Mouse (Mus musculus) left cerebral cortex, adult 2 months (tissue): ENCODE measurements around the gene Glis1. TPM values are rescaled to one million over a fixed set of nuclear protein-coding genes. Genes with fewer than 3 reads are reported as not detected.
A peak's percentile ranks its signal among the peaks of the same experiment; 100 is the strongest.
"Not testable (repeated sequence)": the region's sequence is repeated elsewhere in the genome, so short reads cannot be mapped to it uniquely, and the experiment has no call there.

Source experiments
- DNase-seq, 2 experiments: peaks; one replicate each; pipeline ENCODE4 v3.0.0; 2021 to 2022; ENCODE audit warnings: low spot score in 2 of 2, mixed read lengths in 1 of 2; ENCODE audit errors: extremely low spot score in 1 of 2
- H3K27ac ChIP-seq: fragments of 200-600 bp; 2 replicates; pipeline ENCODE4 v1.8.1; 2022
- H3K4me3 ChIP-seq: fragments of 200-600 bp; 2 replicates; pipeline ENCODE4 v1.8.1; 2022
- CTCF ChIP-seq: fragments of 200-600 bp; IDR thresholded peaks from 2 replicates; pipeline ENCODE4 v1.8.1; 2022; ENCODE audit warnings: antibody characterized with exemption, mild to moderate bottlenecking, moderate library complexity
- intact Hi-C: fragments of 180-260 bp; cut with DNase I; formaldehyde crosslinking; loops from one replicate; pipeline ENCODE4 v1.15.1; 2025
- total RNA-seq, 2 experiments: library from RNA; stranded (reverse); gene quantifications; 2 replicates each; pipeline ENCODE4 v1.2.3; 2021

Glis1 gene
- total RNA-seq, 2 experiments from 2014 or later: 1.5 to 2.9 TPM

GRCm38 (mm10) chr4:107597898-107598580 is 163.6 kb downstream of the Glis1 start:
- no peak for TF ChIP-seq CTCF
- Histone ChIP-seq H3K4me3 (no peak overlapping the region), H3K27ac (no peak overlapping the region)
- intact Hi-C loops: no loop called here
- no peak for DNase-seq

GRCm38 (mm10) chr4:107598581-107598958 is 164.2 kb downstream of the Glis1 start:
- DNase-seq, H3K4me3 ChIP-seq, H3K27ac ChIP-seq, intact Hi-C loops: not testable (repeated sequence)

- no peak overlapping the region for H3K4me3 ChIP-seq
- no peak for DNase-seq
- TF ChIP-seq CTCF: no peak
- intact Hi-C loops: no loop called here
- no peak overlapping the region for H3K27ac ChIP-seq
These were observed 167.9 kb downstream of the Glis1 start for GRCm38 (mm10) chr4:107602284-107602683.

DNA sequence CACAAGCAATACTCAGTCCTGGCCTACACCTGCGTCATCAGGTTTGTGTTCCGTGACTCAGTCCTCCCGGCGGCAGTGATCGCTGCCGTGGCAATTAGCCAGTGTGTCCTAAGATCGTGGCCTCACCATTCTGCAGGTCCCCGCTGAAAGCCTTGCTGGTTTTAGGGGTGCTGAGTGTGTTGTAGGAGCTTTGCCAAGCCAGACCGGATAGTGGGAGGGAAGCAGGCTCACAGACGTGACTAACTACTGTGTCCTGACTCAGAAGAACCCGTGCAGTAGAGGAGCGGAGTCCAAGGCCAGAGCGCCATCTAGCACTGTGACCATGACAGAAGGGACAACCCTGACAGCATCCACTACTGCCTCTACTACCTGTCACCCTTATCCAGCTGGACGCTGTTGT is 168.4 kb downstream of the Glis1 start:
- Histone ChIP-seq H3K27ac (no peak overlapping the region), H3K4me3 (no peak overlapping the region)
- intact Hi-C loops: no loop called here
- TF ChIP-seq CTCF: peak; percentile 32
- peak; percentile 26 to 40 for DNase-seq

DNA sequence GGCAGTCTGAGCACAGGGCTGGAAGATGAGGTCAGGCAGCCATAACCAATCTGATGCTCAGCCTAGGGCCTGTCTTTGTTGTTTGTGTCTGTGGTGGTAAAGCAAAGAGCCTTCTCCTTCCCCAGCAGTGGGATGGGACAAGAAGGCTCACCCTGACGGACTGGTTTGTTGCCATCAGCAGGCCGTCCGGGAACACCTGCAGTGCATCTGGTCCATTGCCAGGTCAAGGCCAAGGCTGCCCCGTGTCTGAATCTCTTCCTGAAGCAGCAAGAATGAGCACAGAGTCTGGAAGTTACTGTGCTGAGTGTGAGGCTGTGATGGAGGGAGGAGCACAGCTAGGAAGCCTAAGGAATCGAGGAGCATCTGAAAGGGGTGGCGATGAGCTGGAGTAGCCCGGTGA is 168.8 kb downstream of the Glis1 start:
- H3K4me3 ChIP-seq: no peak overlapping the region
- TF ChIP-seq CTCF: no peak
- intact Hi-C loops: no loop called here

DNA sequence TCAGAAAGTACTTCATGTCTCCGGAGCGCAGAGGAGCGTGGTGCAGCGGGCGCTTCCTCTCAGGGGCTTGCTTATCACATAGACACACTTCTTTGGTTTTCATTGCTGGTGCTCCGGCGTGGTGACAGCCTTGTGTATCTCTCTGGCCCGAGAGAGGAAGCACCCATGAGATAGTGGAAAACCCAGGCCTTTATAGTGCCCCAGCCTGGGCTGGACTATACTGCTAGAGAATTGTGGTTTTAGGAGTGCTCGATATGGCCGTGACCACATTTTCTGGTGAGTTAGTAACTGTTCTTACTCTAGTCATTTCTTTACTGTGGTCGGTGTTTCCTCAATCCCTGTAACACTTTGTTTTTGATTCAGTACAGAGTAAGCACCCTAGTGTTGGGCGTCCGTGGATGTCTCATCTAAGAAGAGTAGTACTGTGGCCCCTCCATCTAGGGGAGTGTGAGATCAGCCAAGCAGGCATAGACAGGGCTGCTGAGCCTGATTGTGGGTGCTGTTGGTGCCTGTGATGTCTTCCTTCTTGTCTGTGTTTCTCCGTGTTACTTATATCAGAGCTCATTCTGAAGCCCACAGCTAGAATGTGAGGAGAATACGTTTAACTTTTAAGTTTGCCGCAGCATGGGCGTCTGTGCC is 171.7 kb downstream of the Glis1 start:
- Histone ChIP-seq H3K27ac (no peak overlapping the region), H3K4me3 (no peak overlapping the region)
- TF ChIP-seq CTCF: no peak
- no peak for DNase-seq
- intact Hi-C loops: no loop called here

More for the DNA sequence above, 168.8 kb downstream of the Glis1 start:
- no peak overlapping the region for H3K27ac ChIP-seq
- no peak for DNase-seq

DNA sequence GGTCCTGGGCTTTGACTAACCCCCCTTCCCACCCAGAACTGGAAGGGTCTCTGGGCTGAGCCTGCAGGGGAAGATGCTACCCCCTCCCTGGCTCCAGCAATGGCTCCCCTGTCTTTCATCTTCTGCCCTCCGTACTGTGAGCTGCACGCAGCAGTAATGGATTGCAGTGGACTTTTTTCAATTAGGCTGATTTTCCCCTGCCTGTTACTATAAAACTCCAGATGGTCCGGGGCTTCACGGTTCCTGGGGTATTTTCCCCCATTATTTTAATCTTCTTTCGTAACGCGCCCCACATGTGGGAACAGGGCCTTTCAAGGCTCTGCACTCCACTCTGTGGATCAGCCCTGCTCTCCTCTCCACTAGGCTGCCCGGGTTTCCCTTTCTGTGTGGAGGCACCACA is 175.4 kb downstream of the Glis1 start:
- H3K4me3 ChIP-seq: no peak overlapping the region

GRCm38 (mm10) chr4:107611888-107612650 is 177.7 kb downstream of the Glis1 start:
- no peak for TF ChIP-seq CTCF
- intact Hi-C loops: loop anchor here (5.0 kb wide), 1 partner anchor 235 kb away; no protein-coding TSS in a partner anchor
- Histone ChIP-seq H3K4me3 (no peak overlapping the region), H3K27ac (no peak overlapping the region; the same call in 1 of the 2 replicates)
- DNase-seq: peak; percentile 19 to 55

More for the DNA sequence above, 175.4 kb downstream of the Glis1 start:
- TF ChIP-seq CTCF: no peak
- intact Hi-C loops: loop anchor here (5.0 kb wide), 1 partner anchor 238 kb away; no protein-coding TSS in a partner anchor
- no peak for DNase-seq
- no peak overlapping the region for H3K27ac ChIP-seq

DNA sequence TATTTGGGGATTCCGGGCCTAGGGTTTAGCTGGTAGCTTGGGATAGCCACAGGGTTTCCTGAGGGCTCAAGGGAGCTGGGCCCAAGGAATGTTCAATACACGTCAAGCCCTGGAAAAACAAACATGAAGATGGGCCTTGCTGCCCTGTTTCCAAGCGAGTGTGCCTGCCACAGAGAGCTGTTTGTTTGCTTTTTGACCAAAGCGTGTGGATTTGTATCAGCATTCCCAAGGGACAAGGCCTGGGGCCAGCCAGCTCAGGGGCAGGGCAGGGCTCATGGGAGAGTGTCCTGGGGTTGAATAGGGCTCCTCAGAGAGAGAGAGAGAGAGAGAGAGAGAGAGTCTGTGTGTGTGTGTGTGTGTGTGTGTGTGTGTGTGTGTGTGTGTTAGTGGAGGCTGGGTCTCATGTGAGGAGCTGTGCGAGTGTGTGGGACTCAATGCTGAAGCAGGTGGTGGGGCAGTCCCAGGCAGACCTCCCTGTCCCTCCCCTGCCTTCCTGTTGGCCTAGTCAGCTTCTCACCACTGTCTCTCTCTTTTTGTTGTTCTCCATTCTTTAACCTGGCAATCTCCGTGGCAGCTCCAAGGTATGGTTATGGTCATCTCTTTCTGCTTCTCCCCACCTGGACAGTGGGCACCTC is 183.3 kb downstream of the Glis1 start:
- H3K27ac ChIP-seq: no peak overlapping the region
- TF ChIP-seq CTCF: no peak
- DNase-seq: no peak
- H3K4me3 ChIP-seq: no peak overlapping the region
- intact Hi-C loops: no loop called here

GRCm38 (mm10) chr4:107619487-107619886 is 185.1 kb downstream of the Glis1 start:
- no peak for DNase-seq
- intact Hi-C loops: no loop called here
- TF ChIP-seq CTCF: no peak
- no peak overlapping the region for H3K4me3 ChIP-seq
- H3K27ac ChIP-seq: no peak overlapping the region

DNA sequence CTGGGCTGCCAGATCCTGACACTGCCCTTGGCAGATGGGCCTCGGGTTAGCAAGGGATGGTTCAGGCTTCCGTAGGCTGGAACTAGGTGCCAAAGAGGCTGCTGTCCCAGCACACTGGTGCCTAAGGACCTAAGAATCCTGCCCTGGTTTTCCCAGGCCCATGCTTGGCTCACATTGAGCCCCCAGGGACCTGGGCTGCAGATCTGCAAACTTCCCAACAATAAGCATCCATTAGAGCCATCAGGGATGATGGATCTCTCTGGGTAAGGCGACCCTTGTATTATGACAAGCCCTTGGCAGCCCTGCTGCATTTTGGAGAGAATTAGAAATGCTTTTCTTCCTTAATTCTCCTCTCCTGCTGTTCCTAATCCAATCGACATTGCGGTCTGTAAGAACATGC is 187.0 kb downstream of the Glis1 start:
- no peak for TF ChIP-seq CTCF
- H3K4me3 ChIP-seq: no peak overlapping the region
- H3K27ac ChIP-seq: no peak overlapping the region
- intact Hi-C loops: no loop called here
- DNase-seq: no peak

DNA sequence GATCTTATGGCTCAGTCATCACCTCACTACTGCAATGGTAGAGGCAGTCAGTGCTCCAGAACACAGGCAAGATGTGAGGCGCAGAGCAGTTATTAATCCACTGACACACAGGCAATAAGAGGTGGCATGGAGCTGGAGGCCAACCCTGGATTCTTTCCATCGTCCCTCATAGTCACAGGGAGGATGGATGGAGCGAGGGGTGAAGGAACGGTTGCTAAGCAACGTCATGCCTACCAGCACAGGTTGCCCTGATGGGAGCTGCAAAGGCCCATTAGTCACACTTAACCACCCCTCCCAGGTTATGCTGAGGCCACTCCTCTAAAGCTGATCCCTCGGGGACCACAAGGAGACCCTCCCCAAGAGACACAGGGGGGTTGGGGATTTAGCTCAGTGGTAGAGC is 187.9 kb downstream of the Glis1 start:
- Histone ChIP-seq H3K27ac (no peak overlapping the region), H3K4me3 (no peak overlapping the region)
- TF ChIP-seq CTCF: no peak
- intact Hi-C loops: no loop called here
- DNase-seq: no peak
